Mouse (Mus musculus) embryonic facial prominence, embryonic 13.5 days (tissue): Measurements from ENCODE around the gene Nek7. TPM values are rescaled to one million over a fixed set of nuclear protein-coding genes. Genes with fewer than 3 reads are reported as not detected.

Experiments used
- ATAC-seq: fragments of 200-750 bp; cut with Nextera tagmentation; 2 replicates; pipeline ENCODE4 v1.8.0; 2017; ENCODE audit warnings: low read depth; ENCODE audit not compliant: insufficient number of reproducible peaks, insufficient read depth, low FRiP score, low TSS enrichment
- H3K27ac ChIP-seq: fragments of 300-500 bp; sonication (generic); 2 replicates; pipeline ENCODE4 v1.5.1; 2015; ENCODE audit warnings: moderate library complexity, mild to moderate bottlenecking, inconsistent platforms
- H3K27me3 ChIP-seq: fragments of 300-500 bp; sonication (generic); 2 replicates; pipeline ENCODE4 v1.6.1; 2015; ENCODE audit warnings: mild to moderate bottlenecking, inconsistent platforms
- H3K36me3 ChIP-seq: fragments of 300-500 bp; sonication (generic); 2 replicates; pipeline ENCODE4 v1.6.1; 2015; ENCODE audit warnings: mild to moderate bottlenecking, inconsistent platforms
- H3K4me1 ChIP-seq: fragments of 300-500 bp; sonication (generic); 2 replicates; pipeline ENCODE4 v1.6.1; 2015; ENCODE audit warnings: inconsistent platforms
- H3K4me2 ChIP-seq: fragments of 300-500 bp; sonication (generic); 2 replicates; pipeline ENCODE4 v1.6.1; 2015; ENCODE audit warnings: moderate library complexity, mild to moderate bottlenecking, inconsistent platforms
- H3K4me3 ChIP-seq: fragments of 300-500 bp; sonication (generic); 2 replicates; pipeline ENCODE4 v1.5.1; 2015; ENCODE audit warnings: mild to moderate bottlenecking, inconsistent platforms
- H3K9ac ChIP-seq: fragments of 300-500 bp; sonication (generic); 2 replicates; pipeline ENCODE4 v1.6.1; 2015; ENCODE audit warnings: mild to moderate bottlenecking, inconsistent platforms
- H3K9me3 ChIP-seq: fragments of 300-500 bp; sonication (generic); 2 replicates; pipeline ENCODE4 v1.6.1; 2016; ENCODE audit warnings: inconsistent platforms
- WGBS: fragments of 180-500 bp; shearing (Covaris S2); methylation state at CpG from one replicate; pipeline ENCODE4 v1.1.7; 2015; ENCODE audit warnings: mixed read lengths; 5-methylcytosine and 5-hydroxymethylcytosine counted together
- polyA plus RNA-seq: library from polyadenylated mRNA; unstranded; fragments of >200 nt; fragmentation: Nextera tagmentation; extraction: Ambion mirVana; gene quantifications from 2 replicates; pipeline ENCODE4 v1.2.1, GENCODE M21; 2015

Nek7 gene
- polyA plus RNA-seq, 1 experiment from 2014 or later: 31.1 TPM

DNA sequence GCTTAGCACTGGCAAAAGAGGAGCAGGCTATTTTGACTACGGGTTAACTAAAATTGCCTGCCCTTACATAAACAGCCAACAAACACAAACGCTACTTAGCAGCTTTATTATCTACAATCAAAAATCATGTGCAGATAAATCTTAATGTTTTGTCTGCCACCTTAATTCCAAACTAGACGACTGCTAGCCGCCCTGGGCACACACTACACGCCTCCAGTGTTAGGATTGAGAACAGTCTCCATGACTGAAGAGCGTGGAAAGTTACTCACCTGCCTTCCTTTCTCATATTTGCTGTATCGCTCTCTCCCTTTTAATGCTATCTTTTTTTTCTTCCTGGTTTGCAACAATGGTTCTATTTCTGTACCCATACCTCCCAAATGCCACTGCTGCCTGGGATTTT is 12.1 kb downstream of the Nek7 start:
- H3K9me3 ChIP-seq: no peaks in the 10 kb centered on the region
- no peak overlapping the region for H3K27ac ChIP-seq
- H3K4me1 ChIP-seq: no peaks in the 10 kb centered on the region
- H3K27me3 ChIP-seq: no peaks in the 10 kb centered on the region
- no peaks in the 10 kb centered on the region for H3K36me3 ChIP-seq
- no peak overlapping the region for H3K4me2 ChIP-seq
- H3K4me3 ChIP-seq: no peak overlapping the region
- no peak overlapping the region for H3K9ac ChIP-seq
- 88% methylated on average over 7 of the region's 7 CpGs for WGBS
- ATAC-seq: no peak

GRCm38 (mm10) chr1:138606771-138607170 is 13.2 kb downstream of the Nek7 start:
- 85% methylated on average over 8 of the region's 8 CpGs for WGBS
- Histone ChIP-seq H3K27ac (no peak overlapping the region), H3K9me3 (no peaks in the 10 kb centered on the region), H3K4me2 (no peak overlapping the region), H3K36me3 (no peaks in the 10 kb centered on the region), H3K9ac (no peak overlapping the region), H3K4me3 (no peak overlapping the region), H3K27me3 (no peaks in the 10 kb centered on the region), H3K4me1 (no peaks in the 10 kb centered on the region)
- ATAC-seq: no peak

GRCm38 (mm10) chr1:138604736-138605135 is 15.2 kb downstream of the Nek7 start:
- H3K9ac ChIP-seq: no peak overlapping the region
- no peaks in the 10 kb centered on the region for H3K9me3 ChIP-seq
- 87% methylated on average over 2 of the region's 2 CpGs for WGBS
- H3K27ac ChIP-seq: no peak overlapping the region
- no peaks in the 10 kb centered on the region for H3K27me3 ChIP-seq
- no peak overlapping the region for H3K4me2 ChIP-seq
- H3K36me3 ChIP-seq: no peaks in the 10 kb centered on the region
- no peak overlapping the region for H3K4me3 ChIP-seq
- H3K4me1 ChIP-seq: no peaks in the 10 kb centered on the region
- ATAC-seq: no peak

GRCm38 (mm10) chr1:138603974-138604373 is 16.0 kb downstream of the Nek7 start:
- Histone ChIP-seq H3K9me3 (no peaks in the 10 kb centered on the region), H3K36me3 (no peaks in the 10 kb centered on the region), H3K9ac (no peak overlapping the region), H3K4me1 (no peaks in the 10 kb centered on the region), H3K4me3 (no peak overlapping the region), H3K27me3 (no peaks in the 10 kb centered on the region), H3K4me2 (no peak overlapping the region), H3K27ac (no peak overlapping the region)
- no peak for ATAC-seq
- WGBS: 93% methylated on average over 4 of the region's 4 CpGs

GRCm38 (mm10) chr1:138598087-138598486 is 21.9 kb downstream of the Nek7 start:
- 91% methylated on average over 11 of the region's 11 CpGs for WGBS
- Histone ChIP-seq H3K4me2 (no peak overlapping the region), H3K4me1 (no peaks in the 10 kb centered on the region), H3K27ac (no peak overlapping the region), H3K36me3 (0 out of 2 replicates have a peak, but pooled peaks cover 3% of the 10 kb centered on the region), H3K9ac (no peak overlapping the region), H3K27me3 (no peaks in the 10 kb centered on the region), H3K4me3 (no peak overlapping the region), H3K9me3 (no peaks in the 10 kb centered on the region)
- no peak for ATAC-seq

GRCm38 (mm10) chr1:138596127-138596706 is 23.7 kb downstream of the Nek7 start:
- Histone ChIP-seq H3K9ac (no peak overlapping the region), H3K27me3 (no peaks in the 10 kb centered on the region), H3K27ac (no peak overlapping the region), H3K4me1 (no peaks in the 10 kb centered on the region), H3K36me3 (peaks cover 3% of the 10 kb centered on the region; the same call in 1 of the 2 replicates), H3K4me2 (no peak overlapping the region), H3K9me3 (no peaks in the 10 kb centered on the region), H3K4me3 (no peak overlapping the region)
- 56% methylated on average over 4 of the region's 4 CpGs for WGBS
- ATAC-seq: no peak

DNA sequence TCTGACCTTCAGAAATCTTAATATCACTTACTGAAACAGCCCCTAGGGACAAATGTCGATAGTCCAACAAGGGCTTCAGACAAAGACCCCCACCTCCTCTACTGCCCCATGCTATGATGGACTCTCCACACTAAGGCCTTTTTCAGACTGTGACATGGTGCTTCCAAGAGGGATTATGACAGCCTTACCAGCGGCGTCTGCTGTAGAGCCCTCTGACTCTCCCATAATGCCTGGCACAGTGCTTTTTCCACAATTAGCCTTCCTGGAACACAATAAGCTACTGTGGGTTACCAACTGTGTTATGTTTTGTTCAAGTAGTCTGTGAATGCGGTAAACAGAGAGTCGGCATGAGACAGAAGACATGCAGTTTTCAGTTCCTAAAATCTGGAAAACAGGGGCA is 25.0 kb downstream of the Nek7 start:
- Histone ChIP-seq H3K4me2 (no peak overlapping the region), H3K27ac (no peak overlapping the region), H3K27me3 (no peaks in the 10 kb centered on the region), H3K9ac (no peak overlapping the region), H3K9me3 (no peaks in the 10 kb centered on the region), H3K4me1 (no peaks in the 10 kb centered on the region), H3K36me3 (peaks cover 3% of the 10 kb centered on the region; the same call in 1 of the 2 replicates), H3K4me3 (no peak overlapping the region)
- ATAC-seq: no peak
- 78% methylated on average over 5 of the region's 5 CpGs for WGBS

- Histone ChIP-seq H3K9ac (no peak overlapping the region), H3K4me3 (no peak overlapping the region), H3K27ac (no peak overlapping the region), H3K27me3 (no peaks in the 10 kb centered on the region), H3K4me2 (no peak overlapping the region), H3K4me1 (peaks cover 5% of the 10 kb centered on the region), H3K9me3 (no peaks in the 10 kb centered on the region), H3K36me3 (peaks cover 3% of the 10 kb centered on the region; the same call in 1 of the 2 replicates)
- 94% methylated on average over 5 of the region's 5 CpGs for WGBS
- ATAC-seq: no peak
Measured at GRCm38 (mm10) chr1:138593922-138594321, 26.0 kb downstream of the Nek7 start.

DNA sequence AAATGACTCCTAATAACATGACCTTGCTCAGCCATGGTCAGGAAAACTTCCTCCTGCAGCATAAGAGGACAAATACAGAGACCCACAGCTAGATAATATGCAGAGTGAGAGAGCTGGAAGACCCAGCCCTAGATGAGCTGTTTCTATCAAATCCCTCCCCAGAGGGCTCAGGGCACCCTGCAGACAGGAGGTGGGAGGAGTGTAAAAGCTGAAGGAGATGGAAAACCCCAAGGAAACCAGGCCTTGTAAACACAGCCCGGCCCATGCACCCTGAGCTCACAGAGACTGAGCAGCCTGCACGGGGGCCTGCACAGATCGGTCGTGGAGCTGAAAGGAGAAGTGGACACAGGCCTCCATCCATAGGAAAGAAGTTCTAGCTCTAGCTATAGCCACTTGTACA is 27.5 kb downstream of the Nek7 start:
- H3K9ac ChIP-seq: no peak overlapping the region
- peaks cover 19% of the 10 kb centered on the region for H3K4me1 ChIP-seq
- peaks cover 3% of the 10 kb centered on the region; the same call in 1 of the 2 replicates for H3K36me3 ChIP-seq
- ATAC-seq: no peak
- H3K9me3 ChIP-seq: no peaks in the 10 kb centered on the region
- H3K4me3 ChIP-seq: no peak overlapping the region
- H3K4me2 ChIP-seq: no peak overlapping the region
- no peak overlapping the region for H3K27ac ChIP-seq
- H3K27me3 ChIP-seq: no peaks in the 10 kb centered on the region
- 84% methylated on average over 4 of the region's 4 CpGs for WGBS

DNA sequence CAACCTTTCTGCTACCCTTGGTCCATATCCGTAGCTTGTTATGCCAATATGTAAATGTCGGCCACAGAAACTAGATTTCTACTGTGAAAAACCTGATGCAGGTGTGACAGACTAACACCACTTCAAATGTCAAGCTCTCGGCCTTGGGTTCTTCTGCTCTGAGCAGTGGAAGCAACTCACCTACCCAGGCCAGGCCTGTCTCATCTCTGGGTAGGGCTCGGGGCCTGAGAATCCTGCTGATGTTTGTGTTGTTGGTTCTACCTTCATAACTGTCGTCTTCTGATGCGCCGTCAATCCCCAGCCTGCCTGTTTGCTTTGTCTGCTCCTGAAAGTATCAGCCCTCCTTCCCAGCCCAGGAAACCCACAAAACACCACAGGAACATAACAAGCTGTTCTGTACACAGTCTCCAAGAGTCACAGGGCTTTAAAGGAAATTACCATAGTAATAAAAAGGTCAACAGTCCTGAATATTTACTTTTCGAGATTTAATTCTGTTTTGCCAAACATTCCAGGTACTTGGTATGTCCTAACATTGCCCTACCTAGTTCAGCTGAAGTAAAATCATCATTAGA is 29.4 kb downstream of the Nek7 start:
- H3K27me3 ChIP-seq: no peaks in the 10 kb centered on the region
- H3K36me3 ChIP-seq: peaks cover 3% of the 10 kb centered on the region; the same call in 1 of the 2 replicates
- H3K27ac ChIP-seq: no peak overlapping the region
- H3K9ac ChIP-seq: no peak overlapping the region
- WGBS: 91% methylated on average over 8 of the region's 8 CpGs
- H3K4me3 ChIP-seq: no peak overlapping the region
- H3K4me1 ChIP-seq: peaks cover 19% of the 10 kb centered on the region
- no peaks in the 10 kb centered on the region for H3K9me3 ChIP-seq
- no peak overlapping the region for H3K4me2 ChIP-seq
- no peak for ATAC-seq

DNA sequence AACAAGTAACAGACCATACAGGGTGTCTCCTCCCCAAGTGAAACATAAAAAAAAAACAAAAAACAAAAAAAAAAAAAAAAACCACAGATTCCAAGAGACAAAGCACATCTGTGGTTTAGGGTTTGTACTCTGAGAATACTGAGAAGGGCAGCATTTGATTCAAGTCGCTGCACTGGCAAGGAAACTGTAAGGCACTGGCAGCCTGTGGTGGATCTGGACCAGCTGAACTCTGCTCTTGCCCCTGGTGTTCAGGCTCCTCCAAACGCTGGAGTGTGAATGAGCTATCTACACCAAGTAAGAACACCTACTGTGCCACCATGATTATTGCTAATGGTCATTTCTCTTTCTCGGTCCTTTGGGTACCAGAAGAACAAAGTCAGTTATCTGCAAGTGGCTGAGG is 30.8 kb downstream of the Nek7 start:
- no peak for ATAC-seq
- H3K4me3 ChIP-seq: no peak overlapping the region
- no peak overlapping the region for H3K9ac ChIP-seq
- H3K4me1 ChIP-seq: peaks cover 19% of the 10 kb centered on the region
- peak overlapping the region; percentile 48; the same call in 1 of the 2 replicates for H3K27ac ChIP-seq
- WGBS: 55% methylated on average over 3 of the region's 3 CpGs
- H3K9me3 ChIP-seq: no peaks in the 10 kb centered on the region
- H3K27me3 ChIP-seq: no peaks in the 10 kb centered on the region
- H3K4me2 ChIP-seq: no peak overlapping the region
- H3K36me3 ChIP-seq: no peaks in the 10 kb centered on the region; the same call in 1 of the 2 replicates

GRCm38 (mm10) chr1:138587812-138588211 is 32.1 kb downstream of the Nek7 start:
- Histone ChIP-seq H3K9me3 (no peaks in the 10 kb centered on the region), H3K36me3 (no peaks in the 10 kb centered on the region; the same call in 1 of the 2 replicates), H3K27ac (no peak overlapping the region), H3K4me1 (peaks cover 19% of the 10 kb centered on the region), H3K4me3 (no peak overlapping the region), H3K4me2 (no peak overlapping the region), H3K9ac (no peak overlapping the region), H3K27me3 (no peaks in the 10 kb centered on the region)
- no peak for ATAC-seq
- 71% methylated on average over 3 of the region's 3 CpGs for WGBS
